Comparison of ENCODE assay signal across 11 mouse cellular contexts in genomic region chr3:32059888-32060656, GRCm38 (mm10).
A peak's percentile ranks its signal among the peaks of the same experiment; 100 is the strongest.
DNase-seq lines count a peak whose midpoint lies in the region; ATAC-seq and TF ChIP-seq lines count a peak whose summit lies in the region.
"Had no signal": no experiment of that assay in that cellular context is flagged by ENCODE, and none has a peak within 500 bp of the region (broad histone marks: within the 10 kb centered on the region; RNA-seq: fewer than 3 reads in every experiment).

No protein-coding gene starts in this region.

- peak; percentile 11 for DNase-seq in lung, postnatal 0 days (ENCODE audit: low spot score)
- DNase-seq in lung, postnatal 10 days: no peak
- DNase-seq in hindlimb bud, embryonic 11.5 days (ENCODE audit: extremely low spot score, low read depth, low spot score): peak; percentile 30
- DNase-seq in B cell, adult 2 months: no peak
- DNase-seq: gastrocnemius, postnatal 36 days; liver; thymus, postnatal 36 days had no signal

- H3K9ac ChIP-seq in lung, postnatal 0 days (replicated peaks; ENCODE audit: low read depth): no peak overlapping the region
- no peak overlapping the region for H3K9ac ChIP-seq in forebrain, embryonic 12.5 days
- H3K9ac ChIP-seq in midbrain, embryonic 16.5 days (ENCODE audit: low read depth, low read length): no peak overlapping the region
- H3K9ac ChIP-seq in kidney, embryonic 14.5 days (ENCODE audit: low read depth, low read length): no peak overlapping the region
- H3K9ac ChIP-seq: embryonic facial prominence, embryonic 12.5 days had no signal

- ATAC-seq in lung, postnatal 0 days: no peak
- ATAC-seq in forebrain, embryonic 12.5 days (ENCODE audit: low FRiP score): 0 out of 2 replicates have a peak, but pooled peaks have one; percentile 53
- ATAC-seq in midbrain, embryonic 16.5 days: peak; percentile 94
- no peak for ATAC-seq in kidney, embryonic 14.5 days (ENCODE audit: low FRiP score, low TSS enrichment)

- H3K27ac ChIP-seq in lung, postnatal 0 days (ENCODE audit: low read length): no peak overlapping the region
- no peak overlapping the region for H3K27ac ChIP-seq in forebrain, embryonic 12.5 days
- H3K27ac ChIP-seq in midbrain, embryonic 16.5 days (ENCODE audit: low read length): peak overlapping the region; percentile 72
- H3K27ac ChIP-seq in kidney, embryonic 14.5 days (ENCODE audit: low read depth, low read length): no peak overlapping the region
- H3K27ac ChIP-seq: embryonic facial prominence, embryonic 12.5 days had no signal

- no peaks in the 10 kb centered on the region; the same call in 1 of the 2 replicates for H3K4me1 ChIP-seq in lung, postnatal 0 days (ENCODE audit: insufficient read depth, low read depth, low read length)
- H3K4me1 ChIP-seq in forebrain, embryonic 12.5 days: peaks cover 10% of the 10 kb centered on the region
- peaks cover 13% of the 10 kb centered on the region for H3K4me1 ChIP-seq in midbrain, embryonic 16.5 days (ENCODE audit: control insufficient read depth, insufficient read depth, low read length)
- no peaks in the 10 kb centered on the region for H3K4me1 ChIP-seq in kidney, embryonic 14.5 days (ENCODE audit: control insufficient read depth, insufficient read depth, low read length)

- no peaks in the 10 kb centered on the region for H3K9me3 ChIP-seq in lung, postnatal 0 days (ENCODE audit: low read length)
- H3K9me3 ChIP-seq in forebrain, embryonic 12.5 days: no peaks in the 10 kb centered on the region
- H3K9me3 ChIP-seq in midbrain, embryonic 16.5 days (replicated peaks; ENCODE audit: control insufficient read depth, low read length, poor library complexity, severe bottlenecking): no peaks in the 10 kb centered on the region
- no peaks in the 10 kb centered on the region for H3K9me3 ChIP-seq in kidney, embryonic 14.5 days (ENCODE audit: control insufficient read depth, low read length)
- H3K9me3 ChIP-seq: embryonic facial prominence, embryonic 12.5 days had no signal

- H3K27me3 ChIP-seq in lung, postnatal 0 days (replicated peaks; ENCODE audit: insufficient read depth, low read length): no peaks in the 10 kb centered on the region
- H3K27me3 ChIP-seq in forebrain, embryonic 12.5 days: peaks cover 8% of the 10 kb centered on the region; the same call in 1 of the 2 replicates
- no peaks in the 10 kb centered on the region for H3K27me3 ChIP-seq in midbrain, embryonic 16.5 days (ENCODE audit: control insufficient read depth, insufficient read depth, low read depth, low read length)
- no peaks in the 10 kb centered on the region for H3K27me3 ChIP-seq in kidney, embryonic 14.5 days (ENCODE audit: control insufficient read depth, insufficient read depth, low read length)
- H3K27me3 ChIP-seq: embryonic facial prominence, embryonic 12.5 days had no signal

- H3K4me3 ChIP-seq in lung, postnatal 0 days (ENCODE audit: low read depth, low read length): no peak overlapping the region
- no peak overlapping the region for H3K4me3 ChIP-seq in forebrain, embryonic 12.5 days (replicated peaks)
- no peak overlapping the region for H3K4me3 ChIP-seq in midbrain, embryonic 16.5 days (ENCODE audit: low read depth, low read length)
- H3K4me3 ChIP-seq in kidney, embryonic 14.5 days (ENCODE audit: low read length): no peak overlapping the region
- H3K4me3 ChIP-seq: embryonic facial prominence, embryonic 12.5 days had no signal

- no peak for TF ChIP-seq CTCF in lung, postnatal 0 days (IDR thresholded peaks at IDR 0.05)

- no peak overlapping the region for H3K4me2 ChIP-seq in lung, postnatal 0 days (replicated peaks; ENCODE audit: low read depth, low read length)
- H3K4me2 ChIP-seq in forebrain, embryonic 12.5 days: no peak overlapping the region
- peak overlapping the region; percentile 18 for H3K4me2 ChIP-seq in midbrain, embryonic 16.5 days (ENCODE audit: low read length)
- no peak overlapping the region for H3K4me2 ChIP-seq in kidney, embryonic 14.5 days (replicated peaks; ENCODE audit: low read depth, low read length)
- H3K4me2 ChIP-seq: embryonic facial prominence, embryonic 12.5 days had no signal

- TF ChIP-seq EP300 in lung, postnatal 0 days (IDR thresholded peaks at IDR 0.05): no peak

- WGBS in lung, postnatal 0 days: 45% methylated on average over 10 of the region's 10 CpGs
- WGBS in forebrain, embryonic 12.5 days: 53% methylated on average over 10 of the region's 10 CpGs
- 30% methylated on average over 10 of the region's 10 CpGs for WGBS in midbrain, embryonic 16.5 days
- WGBS in kidney, embryonic 14.5 days: 58% methylated on average over 10 of the region's 10 CpGs

- no peaks in the 10 kb centered on the region for H3K36me3 ChIP-seq in lung, postnatal 0 days (ENCODE audit: insufficient read depth, low read length)
- no peaks in the 10 kb centered on the region for H3K36me3 ChIP-seq in forebrain, embryonic 12.5 days (replicated peaks)
- no peaks in the 10 kb centered on the region for H3K36me3 ChIP-seq in midbrain, embryonic 16.5 days (ENCODE audit: control insufficient read depth, insufficient read depth, low read length)
- H3K36me3 ChIP-seq in kidney, embryonic 14.5 days (ENCODE audit: control insufficient read depth, insufficient read depth, low read length): no peaks in the 10 kb centered on the region
- H3K36me3 ChIP-seq: embryonic facial prominence, embryonic 12.5 days had no signal

Comparison
In these comparisons a context has a peak if more than half of its experiments do, and no peak if none do; other contexts are left out.
1. DNase-seq: peak in lung, postnatal 0 days (single experiment) and hindlimb bud, embryonic 11.5 days (single experiment); none in lung, postnatal 10 days (single experiment) and B cell, adult 2 months (0 of 2).
2. ATAC-seq: peak in forebrain, embryonic 12.5 days (single experiment) and midbrain, embryonic 16.5 days (single experiment); none in lung, postnatal 0 days (single experiment) and kidney, embryonic 14.5 days (single experiment).